Mouse (Mus musculus): Measurements from ENCODE around the gene Syne1.
"Not testable (repeated sequence)": the region's sequence is repeated elsewhere in the genome, so short reads cannot be mapped to it uniquely, and the experiment has no call there.

The Syne1 gene

GRCm38 (mm10) chr10:5520695-5521094 lies 30.6 kb downstream of the Syne1 start:
- DNase-seq (ENCODE audit: low spot score in 2 of 2): no peak

- no peak for DNase-seq (ENCODE audit: low spot score in 2 of 2)
Measured at GRCm38 (mm10) chr10:5515330-5515729, 36.0 kb downstream of the Syne1 start.

- no peak for DNase-seq (ENCODE audit: low spot score in 2 of 2)
Measured at GRCm38 (mm10) chr10:5514134-5514533, 37.1 kb downstream of the Syne1 start.

GRCm38 (mm10) chr10:5512285-5512684 lies 39.0 kb downstream of the Syne1 start:
- no peak for DNase-seq (ENCODE audit: low spot score in 2 of 2)

- DNase-seq (ENCODE audit: low spot score in 2 of 2): no peak
Measured at GRCm38 (mm10) chr10:5511403-5511802, 39.9 kb downstream of the Syne1 start.

GRCm38 (mm10) chr10:5507478-5507877 lies 43.8 kb downstream of the Syne1 start:
- no peak for DNase-seq (ENCODE audit: low spot score in 2 of 2)

- no peak for DNase-seq (ENCODE audit: low spot score in 2 of 2)
Measured at GRCm38 (mm10) chr10:5504761-5505160, 46.5 kb downstream of the Syne1 start.

GRCm38 (mm10) chr10:5503909-5504308 lies 47.4 kb downstream of the Syne1 start:
- DNase-seq (ENCODE audit: low spot score in 2 of 2): no peak

- DNase-seq (ENCODE audit: low spot score in 2 of 2): not testable (repeated sequence)
Measured at GRCm38 (mm10) chr10:5499684-5500369, 51.5 kb downstream of the Syne1 start.

- no peak for DNase-seq (ENCODE audit: low spot score in 2 of 2)
Measured at GRCm38 (mm10) chr10:5497859-5498258, 53.4 kb downstream of the Syne1 start.

- peak in 1 of 2 experiments; percentile 47 for DNase-seq (ENCODE audit: low spot score in 2 of 2)
Measured at GRCm38 (mm10) chr10:5491050-5491449, 60.2 kb downstream of the Syne1 start.

- no peak for DNase-seq (ENCODE audit: low spot score in 2 of 2)
Measured at GRCm38 (mm10) chr10:5490029-5490428, 61.3 kb downstream of the Syne1 start.

- no peak for DNase-seq (ENCODE audit: low spot score in 2 of 2)
Measured at GRCm38 (mm10) chr10:5488097-5488496, 63.2 kb downstream of the Syne1 start.

- DNase-seq (ENCODE audit: low spot score in 2 of 2): no peak
Measured at GRCm38 (mm10) chr10:5480552-5481550, 70.4 kb downstream of the Syne1 start.

GRCm38 (mm10) chr10:5480097-5480496 lies 71.2 kb downstream of the Syne1 start:
- no peak for DNase-seq (ENCODE audit: low spot score in 2 of 2)

- DNase-seq (ENCODE audit: low spot score in 2 of 2): peak in 1 of 2 experiments; percentile 22
Measured at GRCm38 (mm10) chr10:5468638-5469037, 82.6 kb downstream of the Syne1 start.

GRCm38 (mm10) chr10:5453830-5454229 lies 97.5 kb downstream of the Syne1 start:
- no peak for DNase-seq (ENCODE audit: low spot score in 2 of 2)

- peak; percentile 7 to 51 for DNase-seq (ENCODE audit: low spot score in 2 of 2)
Measured at GRCm38 (mm10) chr10:5449944-5450343, 101.3 kb downstream of the Syne1 start.

- DNase-seq (ENCODE audit: low spot score in 2 of 2): no peak
Measured at GRCm38 (mm10) chr10:5447950-5448716, 103.1 kb downstream of the Syne1 start.

- DNase-seq (ENCODE audit: low spot score in 2 of 2): no peak
Measured at GRCm38 (mm10) chr10:5445313-5445712, 106.0 kb downstream of the Syne1 start.

GRCm38 (mm10) chr10:5443020-5443419 lies 108.3 kb downstream of the Syne1 start:
- no peak for DNase-seq (ENCODE audit: low spot score in 2 of 2)

GRCm38 (mm10) chr10:5439802-5440350 lies 111.4 kb downstream of the Syne1 start:
- no peak for DNase-seq (ENCODE audit: low spot score in 2 of 2)

All from right cerebral cortex, postnatal 36 days (tissue).